8 mouse cellular contexts compared by ENCODE assay signal in the genomic region with DNA sequence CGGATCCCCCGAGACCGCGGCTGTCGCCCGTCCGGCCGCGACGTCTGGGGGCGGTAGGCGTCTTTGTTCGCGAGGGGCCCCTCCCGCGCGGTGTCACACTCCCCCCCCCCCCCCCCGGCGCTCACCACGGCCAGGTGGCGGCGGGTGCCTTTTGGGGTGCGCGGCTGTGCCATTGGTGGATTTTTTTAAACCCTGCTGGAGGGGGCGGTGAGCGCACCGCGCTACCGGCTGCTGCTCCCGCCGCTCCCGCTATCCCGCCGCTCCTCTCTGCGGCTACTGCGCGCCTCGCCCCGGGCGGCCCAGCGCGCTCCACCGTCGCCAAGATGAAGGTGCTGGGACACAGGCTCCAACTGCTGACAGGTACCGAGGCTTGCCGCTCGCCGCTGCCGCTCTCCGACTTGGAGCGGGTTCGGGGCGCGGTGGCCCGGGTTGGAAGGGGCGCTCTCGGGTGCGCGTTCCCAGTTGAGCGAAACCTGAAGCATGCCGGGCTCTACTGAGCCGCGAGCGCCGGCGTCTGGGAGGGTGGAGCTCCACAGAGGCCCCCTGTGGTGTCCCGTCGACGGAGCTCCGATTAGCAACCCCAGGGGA. TPM values are rescaled to one million over a fixed set of nuclear protein-coding genes. Genes with fewer than 3 reads are reported as not detected.
DNase-seq lines count a peak whose midpoint lies in the region; ATAC-seq and TF ChIP-seq lines count a peak whose summit lies in the region.

No protein-coding gene starts in this region.

- peaks cover 19% of the 10 kb centered on the region for H3K4me1 ChIP-seq in kidney, embryonic 15.5 days
- peaks cover 17% of the 10 kb centered on the region for H3K4me1 ChIP-seq in embryonic facial prominence, embryonic 10.5 days
- peaks cover 14% of the 10 kb centered on the region; the same call in 1 of the 2 replicates for H3K4me1 ChIP-seq in hindbrain, embryonic 16.5 days (ENCODE audit: control insufficient read depth, insufficient read depth, low read depth, low read length)
- peaks cover 12% of the 10 kb centered on the region for H3K4me1 ChIP-seq in midbrain, embryonic 11.5 days (ENCODE audit: control insufficient read depth, insufficient read depth, low read length)
- H3K4me1 ChIP-seq in testis, adult 2 months (ENCODE audit: control insufficient read depth, insufficient read depth, low read length) = peaks cover 6% of the 10 kb centered on the region; the same call in 1 of the 2 replicates

- no peak for TF ChIP-seq POLR2A in testis, adult 2 months (IDR thresholded peaks at IDR 0.05; ENCODE audit: control insufficient read depth, low read depth, low read length)

- peak overlapping the region; percentile 99 for H3K4me2 ChIP-seq in kidney, embryonic 15.5 days
- peak overlapping the region; percentile 82 for H3K4me2 ChIP-seq in hindbrain, embryonic 16.5 days (ENCODE audit: low read length)
- peak overlapping the region; percentile 90 for H3K4me2 ChIP-seq in midbrain, embryonic 11.5 days

- H3K27ac ChIP-seq in kidney, embryonic 15.5 days = no peak overlapping the region
- peak overlapping the region; percentile 61; the same call in 1 of the 2 replicates for H3K27ac ChIP-seq in embryonic facial prominence, embryonic 10.5 days (replicated peaks)
- peak overlapping the region; percentile 69 for H3K27ac ChIP-seq in hindbrain, embryonic 16.5 days (ENCODE audit: low read depth, low read length)
- H3K27ac ChIP-seq in midbrain, embryonic 11.5 days (ENCODE audit: low read depth, low read length) = no peak overlapping the region
- no peak overlapping the region for H3K27ac ChIP-seq in testis, adult 2 months (ENCODE audit: control insufficient read depth, insufficient read depth, low read depth, low read length)

- 1% methylated on average over 65 of the region's 70 CpGs for WGBS in kidney, embryonic 15.5 days
- under 1% methylated on average over 60 of the region's 70 CpGs for WGBS in embryonic facial prominence, embryonic 10.5 days
- under 1% methylated on average over 48 of the region's 70 CpGs for WGBS in hindbrain, embryonic 16.5 days
- WGBS in midbrain, embryonic 11.5 days = under 1% methylated on average over 58 of the region's 70 CpGs

- DNase-seq in kidney, adult 9 months = no peak
- peak; percentile 69 for DNase-seq in R1 (ENCODE audit: low read depth, low spot score)
- DNase-seq in embryonic facial prominence, embryonic 10.5 days (ENCODE audit: low spot score) = peak; percentile 60
- peak; percentile 92 for DNase-seq in midbrain, embryonic 11.5 days (ENCODE audit: low spot score, missing footprints)
- DNase-seq in spleen, postnatal 14 days (ENCODE audit: low spot score in 2 of 2) = no peak

- no peaks in the 10 kb centered on the region for H3K36me3 ChIP-seq in kidney, embryonic 15.5 days
- no peaks in the 10 kb centered on the region for H3K36me3 ChIP-seq in embryonic facial prominence, embryonic 10.5 days (replicated peaks)
- no peaks in the 10 kb centered on the region for H3K36me3 ChIP-seq in hindbrain, embryonic 16.5 days (ENCODE audit: control insufficient read depth, insufficient read depth, low read length)
- H3K36me3 ChIP-seq in midbrain, embryonic 11.5 days (ENCODE audit: control insufficient read depth, insufficient read depth, low read length) = no peaks in the 10 kb centered on the region
- no peaks in the 10 kb centered on the region for H3K36me3 ChIP-seq in testis, adult 2 months (ENCODE audit: control insufficient read depth, insufficient read depth, low read length)

- ATAC-seq in kidney, embryonic 15.5 days (replicated peaks; ENCODE audit: low FRiP score) = no peak
- peak; percentile 57 for ATAC-seq in hindbrain, embryonic 16.5 days
- peak; percentile 59 for ATAC-seq in midbrain, embryonic 11.5 days (ENCODE audit: low FRiP score)

- no peak for TF ChIP-seq CTCF in testis, adult 2 months (IDR thresholded peaks at IDR 0.05; ENCODE audit: control insufficient read depth, insufficient read depth, insufficient replicate concordance, low read depth, low read length)

- H3K9ac ChIP-seq in kidney, embryonic 15.5 days = peak overlapping the region; percentile 36
- peak overlapping the region; percentile 85 for H3K9ac ChIP-seq in hindbrain, embryonic 16.5 days (ENCODE audit: low read depth, low read length)
- H3K9ac ChIP-seq in midbrain, embryonic 11.5 days (ENCODE audit: low read length) = peak overlapping the region; percentile 65

- H3K27me3 ChIP-seq in kidney, embryonic 15.5 days = peaks cover 83% of the 10 kb centered on the region
- peaks cover 87% of the 10 kb centered on the region for H3K27me3 ChIP-seq in embryonic facial prominence, embryonic 10.5 days (replicated peaks; ENCODE audit: low read depth, poor library complexity, severe bottlenecking)
- no peaks in the 10 kb centered on the region; the same call in 1 of the 2 replicates for H3K27me3 ChIP-seq in hindbrain, embryonic 16.5 days (replicated peaks; ENCODE audit: control insufficient read depth, insufficient read depth, low read length)
- H3K27me3 ChIP-seq in midbrain, embryonic 11.5 days (ENCODE audit: control insufficient read depth, insufficient read depth, low read length) = peaks cover 42% of the 10 kb centered on the region
- H3K27me3 ChIP-seq in testis, adult 2 months (ENCODE audit: control insufficient read depth, insufficient read depth, low read length) = no peaks in the 10 kb centered on the region

- peak overlapping the region; percentile 57 for H3K4me3 ChIP-seq in kidney, embryonic 15.5 days (replicated peaks)
- peak overlapping the region; percentile 68 for H3K4me3 ChIP-seq in embryonic facial prominence, embryonic 10.5 days
- peak overlapping the region; percentile 73 for H3K4me3 ChIP-seq in hindbrain, embryonic 16.5 days (ENCODE audit: low read length)
- peak overlapping the region; percentile 53 for H3K4me3 ChIP-seq in midbrain, embryonic 11.5 days (ENCODE audit: low read depth, low read length)
- H3K4me3 ChIP-seq in testis, adult 2 months (ENCODE audit: control insufficient read depth, low read depth, low read length) = peak overlapping the region; percentile 72

- H3K9me3 ChIP-seq in kidney, embryonic 15.5 days (replicated peaks) = no peaks in the 10 kb centered on the region
- no peaks in the 10 kb centered on the region for H3K9me3 ChIP-seq in embryonic facial prominence, embryonic 10.5 days
- no peaks in the 10 kb centered on the region for H3K9me3 ChIP-seq in hindbrain, embryonic 16.5 days (ENCODE audit: control insufficient read depth, low read length)
- no peaks in the 10 kb centered on the region for H3K9me3 ChIP-seq in midbrain, embryonic 11.5 days (ENCODE audit: control insufficient read depth, low read length)

RNA-seq across cellular contexts. Expression of gene Ndrg4, which starts 1.3 kb away (rescaled TPM):
- polyA plus RNA-seq in kidney, embryonic 15.5 days (2015; fragmentation: Nextera tagmentation; extraction: Ambion mirVana) = 16.0 and 18.8 TPM in 2 replicates
- 18.5 and 20.6 TPM in 2 replicates for polyA plus RNA-seq in embryonic facial prominence, embryonic 10.5 days (2016; fragmentation: Nextera tagmentation; extraction: Ambion mirVana)
- polyA plus RNA-seq in hindbrain, embryonic 16.5 days (2015; fragmentation: Nextera tagmentation; extraction: Ambion mirVana) = 571 and 665 TPM in 2 replicates
- polyA plus RNA-seq in midbrain, embryonic 11.5 days (2014; fragmentation: Nextera tagmentation; extraction: Ambion mirVana) = 45.5 and 46.7 TPM in 2 replicates
- 23.7 and 26.2 TPM in 2 replicates for polyA plus RNA-seq in testis, adult 2 months (2012; rRNA removed)

RNA-seq across cellular contexts. Expression of gene Setd6, which starts 37.6 kb away (rescaled TPM):
- 19.7 and 19.9 TPM in 2 replicates for polyA plus RNA-seq in kidney, embryonic 15.5 days (2015; fragmentation: Nextera tagmentation; extraction: Ambion mirVana)
- polyA plus RNA-seq in embryonic facial prominence, embryonic 10.5 days (2016; fragmentation: Nextera tagmentation; extraction: Ambion mirVana) = 19.9 and 21.0 TPM in 2 replicates
- 28.0 and 30.6 TPM in 2 replicates for polyA plus RNA-seq in hindbrain, embryonic 16.5 days (2015; fragmentation: Nextera tagmentation; extraction: Ambion mirVana)
- polyA plus RNA-seq in midbrain, embryonic 11.5 days (2014; fragmentation: Nextera tagmentation; extraction: Ambion mirVana) = 20.8 and 24.2 TPM in 2 replicates
- 4.5 and 4.7 TPM in 2 replicates for polyA plus RNA-seq in testis, adult 2 months (2012; rRNA removed)

RNA-seq across cellular contexts. Expression of gene Gins3, which starts 44.9 kb away (rescaled TPM):
- polyA plus RNA-seq in kidney, embryonic 15.5 days (2015; fragmentation: Nextera tagmentation; extraction: Ambion mirVana) = 21.6 and 22.6 TPM in 2 replicates
- polyA plus RNA-seq in embryonic facial prominence, embryonic 10.5 days (2016; fragmentation: Nextera tagmentation; extraction: Ambion mirVana) = 31.8 and 32.2 TPM in 2 replicates
- polyA plus RNA-seq in hindbrain, embryonic 16.5 days (2015; fragmentation: Nextera tagmentation; extraction: Ambion mirVana) = 7.5 and 7.7 TPM in 2 replicates
- polyA plus RNA-seq in midbrain, embryonic 11.5 days (2014; fragmentation: Nextera tagmentation; extraction: Ambion mirVana) = 26.3 and 28.6 TPM in 2 replicates
- 1.3 and 1.5 TPM in 2 replicates for polyA plus RNA-seq in testis, adult 2 months (2012; rRNA removed)

Comparison
In these comparisons a context has a peak if more than half of its experiments do, and no peak if none do; other contexts are left out.
1. H3K27ac ChIP-seq: peak in embryonic facial prominence, embryonic 10.5 days (single experiment) and hindbrain, embryonic 16.5 days (single experiment); none in kidney, embryonic 15.5 days (single experiment), midbrain, embryonic 11.5 days (single experiment) and testis, adult 2 months (single experiment).
2. DNase-seq: peak in R1 (single experiment), embryonic facial prominence, embryonic 10.5 days (single experiment) and midbrain, embryonic 11.5 days (single experiment); none in kidney, adult 9 months (single experiment) and spleen, postnatal 14 days (0 of 2).
3. RNA of gene Ndrg4, which starts 1.3 kb away (polyA plus RNA-seq): 571 to 665 TPM in hindbrain, embryonic 16.5 days; 45.5 to 46.7 TPM in midbrain, embryonic 11.5 days, 23.7 to 26.2 TPM in testis, adult 2 months, 18.5 to 20.6 TPM in embryonic facial prominence, embryonic 10.5 days and 16.0 to 18.8 TPM in kidney, embryonic 15.5 days; every median in the first group is over 10 times any median in the second.
4. Peak in every context shown above with its lines, with median percentiles within 50 percentile points of each other: H3K4me2 ChIP-seq, H3K4me3 ChIP-seq and H3K9ac ChIP-seq.